Mouse (Mus musculus): ENCODE data around the gene Abr.

DNA sequence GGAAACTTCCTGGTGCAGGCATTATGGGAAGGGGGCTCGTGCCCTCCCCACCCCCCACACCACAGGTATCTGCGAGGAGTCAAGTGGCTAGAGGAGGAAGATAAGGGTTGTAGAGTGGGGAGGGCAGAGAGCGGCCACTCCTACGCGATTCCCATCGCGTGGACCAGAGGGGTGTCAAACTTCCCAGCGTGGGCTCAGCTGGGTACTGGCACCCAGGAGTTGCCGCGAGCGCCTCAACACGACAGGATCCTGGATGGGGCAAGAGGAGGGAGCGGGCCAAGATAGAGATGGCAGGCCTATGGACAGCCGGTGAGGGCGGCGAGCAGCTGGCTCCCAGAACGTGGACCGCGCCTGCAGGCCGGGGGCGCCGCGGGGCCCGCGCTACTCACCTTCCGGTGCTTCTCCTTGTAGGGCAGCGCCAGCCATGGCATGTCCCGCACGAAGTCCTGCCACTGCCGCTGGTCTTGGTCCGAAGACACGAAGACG, 223.8 kb downstream of the Abr start:
- no peak for TF ChIP-seq CTCF (IDR thresholded peaks at IDR 0.05; ENCODE audit: low read depth, low read length)
- no peak for TF ChIP-seq POLR2A (IDR thresholded peaks at IDR 0.05; ENCODE audit: borderline replicate concordance, low read depth, low read length)

All from bone marrow macrophage, adult 2 months (primary cell).